Mouse (Mus musculus): ENCODE measurements around the gene Kif3c.

DNA sequence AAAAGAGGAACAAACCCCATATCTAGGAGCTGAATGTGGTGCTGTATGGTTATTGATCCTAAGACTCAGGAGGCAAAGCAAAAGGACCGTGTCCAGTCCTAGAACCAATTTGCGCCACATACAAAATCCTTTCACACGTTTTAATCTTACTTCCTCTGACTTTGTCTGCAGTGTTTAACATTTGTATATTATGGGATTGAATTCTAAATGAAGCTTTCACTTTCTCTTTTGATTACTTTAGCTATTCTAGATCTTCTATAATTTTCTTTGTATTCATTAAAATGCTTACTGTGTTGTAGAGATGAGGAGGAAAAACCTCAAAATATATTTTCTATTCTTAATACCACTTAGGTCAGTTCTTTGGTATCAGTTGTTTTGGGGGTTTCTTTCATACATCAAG lies 88.6 kb downstream of the Kif3c start:
- TF ChIP-seq CTCF (IDR thresholded peaks at IDR 0.05), result no peak
- TF ChIP-seq POLR2A (IDR thresholded peaks at IDR 0.05; ENCODE audit: insufficient read depth, low read depth, low read length), result no peak

Measured in heart, adult 2 months (tissue).